Mouse (Mus musculus) neural tube, embryonic 15.5 days (tissue): ENCODE measurements at regions not wholly inside any gene's neighbourhood (a gene's known extent, or its start where the extent isn't known, plus 50 kb on each side); places are given as distances from the start of the nearest gene placed in this dataset.

Source experiments
- ATAC-seq: fragments of 200-750 bp; cut with Nextera tagmentation; 2 replicates; pipeline ENCODE4 v1.8.0; 2017; ENCODE audit warnings: mild to moderate bottlenecking, moderate TSS enrichment, moderate library complexity; ENCODE audit not compliant: low FRiP score
- H3K27ac ChIP-seq: fragments of 300-500 bp; sonication (generic); replicated peaks from 2 replicates; pipeline ENCODE4 v1.5.1; 2015; ENCODE audit warnings: mild to moderate bottlenecking, inconsistent platforms
- H3K27me3 ChIP-seq: fragments of 300-500 bp; sonication (generic); replicated peaks from 2 replicates; pipeline ENCODE4 v1.6.1; 2015; ENCODE audit warnings: inconsistent platforms
- H3K36me3 ChIP-seq: fragments of 300-500 bp; sonication (generic); 2 replicates; pipeline ENCODE4 v1.6.1; 2015; ENCODE audit warnings: inconsistent platforms
- H3K4me1 ChIP-seq: fragments of 300-500 bp; sonication (generic); 2 replicates; pipeline ENCODE4 v1.6.1; 2015; ENCODE audit warnings: inconsistent platforms
- H3K4me2 ChIP-seq: fragments of 300-500 bp; sonication (generic); 2 replicates; pipeline ENCODE4 v1.6.1; 2015; ENCODE audit warnings: inconsistent platforms, mild to moderate bottlenecking, moderate library complexity
- H3K4me3 ChIP-seq: fragments of 300-500 bp; sonication (generic); replicated peaks from 2 replicates; pipeline ENCODE4 v1.5.1; 2015; ENCODE audit warnings: mild to moderate bottlenecking, inconsistent platforms
- H3K9ac ChIP-seq: fragments of 300-500 bp; sonication (generic); replicated peaks from 2 replicates; pipeline ENCODE4 v1.6.1; 2015; ENCODE audit warnings: mild to moderate bottlenecking, inconsistent platforms
- H3K9me3 ChIP-seq: fragments of 300-500 bp; sonication (generic); replicated peaks from 2 replicates; pipeline ENCODE4 v1.6.1; 2016; ENCODE audit warnings: inconsistent platforms
- WGBS: fragments of 180-500 bp; shearing (Covaris S2); methylation state at CpG from one replicate; pipeline ENCODE4 v1.1.7; 2015; ENCODE audit warnings: mixed read lengths; 5-methylcytosine and 5-hydroxymethylcytosine counted together

DNA sequence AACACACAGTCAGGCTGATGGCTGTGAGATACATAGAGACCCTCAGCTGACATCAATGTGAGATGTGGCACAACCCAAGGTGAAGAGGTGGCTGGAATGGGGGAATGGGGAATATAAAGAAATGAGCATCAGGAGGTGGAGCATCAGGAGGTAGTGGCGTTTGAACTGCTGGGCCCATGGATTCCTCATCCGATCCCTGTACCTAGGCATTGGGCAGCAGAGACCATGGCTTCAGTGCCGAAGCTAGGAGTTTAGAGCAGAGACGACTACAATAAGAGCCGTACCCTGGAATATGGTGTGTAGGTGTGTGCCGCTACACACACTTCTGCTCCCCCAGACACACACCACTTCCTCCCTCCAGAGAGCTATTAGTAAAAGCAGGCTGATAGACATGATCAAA is 82.9 kb upstream of the Mrps22 start:
- H3K4me3 ChIP-seq: no peak overlapping the region
- H3K9me3 ChIP-seq: no peaks in the 10 kb centered on the region
- H3K27me3 ChIP-seq: no peaks in the 10 kb centered on the region
- ATAC-seq: no peak
- no peak overlapping the region for H3K27ac ChIP-seq
- H3K9ac ChIP-seq: no peak overlapping the region
- no peak overlapping the region for H3K4me2 ChIP-seq
- H3K4me1 ChIP-seq: no peaks in the 10 kb centered on the region
- H3K36me3 ChIP-seq: no peaks in the 10 kb centered on the region
- WGBS: 88% methylated on average over 6 of the region's 6 CpGs

GRCm38 (mm10) chr9:98675612-98676011 is 74.2 kb upstream of the Mrps22 start:
- Histone ChIP-seq H3K36me3 (no peaks in the 10 kb centered on the region), H3K4me1 (peaks cover 3% of the 10 kb centered on the region; the same call in 1 of the 2 replicates), H3K27me3 (no peaks in the 10 kb centered on the region; the same call in 1 of the 2 replicates), H3K27ac (no peak overlapping the region), H3K4me2 (no peak overlapping the region), H3K9me3 (no peaks in the 10 kb centered on the region), H3K4me3 (no peak overlapping the region), H3K9ac (no peak overlapping the region)
- WGBS: 85% methylated on average over 7 of the region's 7 CpGs
- ATAC-seq: no peak

DNA sequence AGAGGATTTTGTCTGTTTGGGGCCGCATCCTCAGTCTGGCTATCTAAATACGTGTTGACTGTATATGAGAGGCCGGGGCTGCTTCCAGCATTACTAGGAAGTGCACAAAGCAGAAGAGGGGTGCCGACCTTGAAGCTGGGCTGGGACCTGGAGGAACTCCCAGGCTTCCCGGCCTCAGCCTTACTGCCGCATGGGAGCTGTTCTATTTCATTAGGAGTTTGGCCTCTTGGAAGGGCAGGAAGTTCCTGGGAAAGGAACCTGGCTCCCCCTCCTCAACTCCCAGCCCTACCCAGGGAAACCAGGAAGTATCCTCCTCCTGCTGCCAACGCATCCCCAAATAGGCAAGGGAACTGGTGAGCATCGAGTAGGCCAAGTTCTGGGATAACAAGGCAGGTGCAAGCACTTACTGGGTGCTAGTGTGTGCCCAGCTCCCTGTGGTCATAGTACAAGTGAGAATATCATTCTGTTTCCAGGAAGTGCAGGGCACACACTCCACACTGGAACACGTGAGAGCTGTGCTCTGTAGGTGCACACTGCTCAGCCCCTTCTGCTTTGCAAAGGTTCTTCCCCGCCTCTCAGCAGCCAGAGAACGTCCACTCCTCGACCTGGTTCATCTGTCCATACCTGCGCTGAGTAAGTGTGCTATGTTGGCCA is 72.1 kb upstream of the Mrps22 start:
- Histone ChIP-seq H3K36me3 (no peaks in the 10 kb centered on the region), H3K4me1 (peaks cover 3% of the 10 kb centered on the region; the same call in 1 of the 2 replicates), H3K9me3 (no peaks in the 10 kb centered on the region)

GRCm38 (mm10) chr9:98672361-98672760 is 70.9 kb upstream of the Mrps22 start:
- no peaks in the 10 kb centered on the region for H3K36me3 ChIP-seq
- H3K4me3 ChIP-seq: no peak overlapping the region
- H3K9me3 ChIP-seq: no peaks in the 10 kb centered on the region
- no peak overlapping the region for H3K4me2 ChIP-seq
- no peaks in the 10 kb centered on the region; the same call in 1 of the 2 replicates for H3K27me3 ChIP-seq
- H3K4me1 ChIP-seq: peaks cover 3% of the 10 kb centered on the region; the same call in 1 of the 2 replicates
- WGBS: 65% methylated on average over 9 of the region's 9 CpGs
- H3K27ac ChIP-seq: no peak overlapping the region
- H3K9ac ChIP-seq: no peak overlapping the region
- ATAC-seq: no peak

More for the DNA sequence above, 72.1 kb upstream of the Mrps22 start:
- H3K4me2 ChIP-seq: no peak overlapping the region
- ATAC-seq: no peak
- H3K27ac ChIP-seq: no peak overlapping the region
- 89% methylated on average over 13 of the region's 13 CpGs for WGBS
- no peak overlapping the region for H3K4me3 ChIP-seq
- H3K27me3 ChIP-seq: no peaks in the 10 kb centered on the region; the same call in 1 of the 2 replicates
- H3K9ac ChIP-seq: no peak overlapping the region

DNA sequence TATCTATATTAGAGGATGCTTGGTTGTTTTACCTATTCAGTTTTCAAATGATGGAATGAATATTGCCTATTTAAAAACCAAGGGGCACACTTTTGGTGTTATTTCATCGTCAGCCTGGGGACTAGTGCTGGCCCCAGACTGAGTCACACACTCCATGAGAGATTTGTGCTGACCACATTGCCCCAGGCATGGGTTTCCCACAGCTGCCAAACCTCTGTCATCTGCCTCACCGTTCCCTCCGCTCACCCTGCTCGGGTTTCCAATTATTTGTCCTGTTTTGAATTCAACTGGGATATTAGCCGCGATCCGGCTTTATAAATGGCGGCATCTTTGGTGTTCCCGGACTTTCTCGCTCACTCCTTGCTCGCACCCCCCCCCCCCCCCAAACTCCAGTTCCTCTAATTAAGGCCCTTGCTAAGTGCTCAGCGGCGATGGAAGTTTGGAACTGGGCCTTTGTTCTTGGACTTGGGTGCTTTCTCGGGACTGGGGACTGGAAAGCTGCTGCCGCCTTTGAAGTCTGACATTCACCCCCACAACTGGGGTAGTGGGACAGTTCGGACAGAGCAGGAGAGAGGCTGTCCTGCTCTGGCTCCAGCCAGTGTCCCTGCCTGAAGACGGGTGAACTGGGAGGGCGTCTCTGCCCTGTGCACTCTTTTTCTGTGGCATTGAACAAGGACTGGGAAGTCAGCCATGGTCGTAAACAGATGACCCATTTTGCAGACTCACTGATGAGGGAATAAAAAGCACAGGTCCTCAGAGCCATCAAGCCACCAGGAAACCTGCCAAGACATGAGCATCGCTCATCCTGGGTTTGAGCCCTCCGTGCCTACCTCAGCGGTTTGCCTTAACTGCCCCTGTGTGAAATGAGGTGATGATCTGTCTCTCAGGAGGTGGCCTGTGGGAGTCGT is 67.2 kb upstream of the Mrps22 start:
- H3K27me3 ChIP-seq: no peaks in the 10 kb centered on the region
- no peak overlapping the region for H3K9ac ChIP-seq
- WGBS: 71% methylated on average over 23 of the region's 23 CpGs
- H3K36me3 ChIP-seq: no peaks in the 10 kb centered on the region
- H3K27ac ChIP-seq: no peak overlapping the region
- ATAC-seq: no peak
- no peak overlapping the region for H3K4me2 ChIP-seq
- H3K9me3 ChIP-seq: no peaks in the 10 kb centered on the region
- H3K4me3 ChIP-seq: no peak overlapping the region
- peaks cover 3% of the 10 kb centered on the region; the same call in 1 of the 2 replicates for H3K4me1 ChIP-seq

GRCm38 (mm10) chr9:98667072-98667471 is 65.6 kb upstream of the Mrps22 start:
- no peak for ATAC-seq
- 91% methylated on average over 3 of the region's 3 CpGs for WGBS
- Histone ChIP-seq H3K27me3 (no peaks in the 10 kb centered on the region), H3K36me3 (no peaks in the 10 kb centered on the region), H3K4me3 (no peak overlapping the region), H3K9ac (no peak overlapping the region), H3K27ac (no peak overlapping the region), H3K9me3 (no peaks in the 10 kb centered on the region), H3K4me2 (no peak overlapping the region), H3K4me1 (peaks cover 3% of the 10 kb centered on the region; the same call in 1 of the 2 replicates)

GRCm38 (mm10) chr9:98663011-98663410 is 61.6 kb upstream of the Mrps22 start:
- Histone ChIP-seq H3K4me2 (no peak overlapping the region), H3K9me3 (no peaks in the 10 kb centered on the region), H3K4me1 (no peaks in the 10 kb centered on the region), H3K9ac (no peak overlapping the region), H3K4me3 (no peak overlapping the region), H3K36me3 (no peaks in the 10 kb centered on the region), H3K27me3 (no peaks in the 10 kb centered on the region), H3K27ac (no peak overlapping the region)
- ATAC-seq: no peak
- WGBS: 65% methylated on average over 3 of the region's 3 CpGs

DNA sequence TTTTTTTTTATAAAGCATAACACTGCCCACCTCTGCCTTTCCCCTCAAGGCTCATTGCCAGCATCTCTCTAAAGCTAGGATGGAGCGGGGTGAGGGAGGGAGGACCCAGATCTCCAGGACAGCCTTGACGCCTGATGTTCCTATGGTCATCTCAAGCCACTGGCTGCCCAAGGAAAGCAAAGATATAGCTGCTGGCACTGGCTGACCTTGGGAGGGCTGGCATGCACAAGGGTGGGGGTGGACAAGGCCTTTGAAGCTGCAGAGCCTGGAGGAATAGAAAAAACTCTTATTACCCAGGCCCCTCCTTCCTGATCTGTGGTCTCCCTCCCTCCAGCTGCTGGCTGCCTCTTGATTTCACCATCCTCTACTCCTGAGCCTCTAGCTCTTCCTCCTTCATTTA is 50.2 kb upstream of the Mrps22 start:
- Histone ChIP-seq H3K27ac (no peak overlapping the region), H3K4me3 (no peak overlapping the region), H3K27me3 (0 out of 2 replicates have a peak, but pooled peaks cover 8% of the 10 kb centered on the region), H3K9me3 (no peaks in the 10 kb centered on the region), H3K36me3 (no peaks in the 10 kb centered on the region), H3K4me1 (no peaks in the 10 kb centered on the region), H3K4me2 (no peak overlapping the region), H3K9ac (no peak overlapping the region)
- no peak for ATAC-seq
- 77% methylated on average over 2 of the region's 2 CpGs for WGBS
